Mouse (Mus musculus) WW6 (cell line): ENCODE data around the gene Lgals9.

Experiments
- DNase-seq: peaks from one replicate; pipeline ENCODE4 v3.0.0-alpha.2; 2013; ENCODE audit warnings: low read depth, low spot score

Gene Lgals9

GRCm38 (mm10) chr11:78976731-78977510 is 7.8 kb downstream of the Lgals9 start:
- DNase-seq = no peak

DNA sequence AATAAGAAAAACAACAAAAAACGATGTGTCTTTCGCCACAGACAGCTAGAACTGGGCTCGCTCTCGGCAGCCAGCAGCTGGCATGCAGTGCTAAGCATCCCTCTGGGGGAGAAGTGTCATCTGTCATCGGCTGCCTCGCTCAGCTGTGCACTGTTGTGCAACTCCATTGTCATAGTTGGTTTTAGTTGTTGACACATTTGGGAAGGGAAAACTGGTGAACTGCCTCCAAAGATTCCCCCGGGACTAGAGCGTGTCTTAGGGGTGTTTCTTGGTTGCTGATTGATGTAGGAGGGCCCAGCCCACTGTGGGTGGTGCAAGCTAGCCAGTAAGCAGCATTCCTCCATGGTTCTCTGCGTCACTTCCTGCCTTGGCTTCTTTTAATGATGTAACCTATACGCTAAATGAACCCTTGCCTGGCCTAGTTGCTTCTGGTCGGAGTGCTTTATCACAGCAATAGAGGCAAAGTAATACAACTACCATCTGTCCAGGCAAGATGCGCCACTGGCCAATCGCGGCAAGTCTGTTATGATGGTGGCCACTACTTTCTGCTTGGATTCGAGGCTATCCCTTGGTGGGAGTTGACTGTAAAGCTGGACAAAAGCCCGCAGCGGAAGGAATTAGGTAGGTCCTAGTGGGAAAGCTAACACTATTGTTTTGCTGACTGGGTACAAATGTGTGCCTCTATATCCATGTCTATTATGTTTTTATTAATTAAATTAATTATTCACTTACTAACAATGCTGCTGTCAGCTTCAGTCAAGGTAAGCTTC is 11.2 kb downstream of the Lgals9 start:
- DNase-seq = peak; percentile 47

DNA sequence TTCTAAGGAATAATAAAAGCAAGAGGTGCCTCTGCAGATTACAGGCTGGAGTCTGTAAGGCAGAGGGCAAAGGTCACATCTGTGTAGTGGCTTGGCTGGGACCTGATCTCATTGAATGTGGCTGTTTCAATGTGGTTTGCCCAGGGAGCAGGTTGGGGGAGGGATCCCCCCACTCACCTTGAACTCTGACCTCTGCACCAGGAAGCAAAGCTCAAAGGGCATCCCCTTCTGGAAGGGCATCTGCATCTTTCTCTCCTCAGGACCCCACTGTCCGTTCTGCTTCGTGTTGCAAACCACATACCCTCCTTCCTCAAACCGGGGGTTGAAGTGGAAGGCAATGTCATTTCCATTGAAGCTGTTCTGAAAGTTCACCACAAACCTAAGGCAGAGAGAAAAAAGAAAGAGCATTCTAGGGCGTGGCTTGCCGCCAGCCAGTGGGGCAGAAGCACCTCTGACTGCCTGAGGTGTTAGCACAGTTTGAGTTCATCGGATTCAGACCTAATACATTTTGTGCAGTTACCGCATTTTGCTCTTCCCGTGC is 11.9 kb downstream of the Lgals9 start:
- DNase-seq = no peak

DNA sequence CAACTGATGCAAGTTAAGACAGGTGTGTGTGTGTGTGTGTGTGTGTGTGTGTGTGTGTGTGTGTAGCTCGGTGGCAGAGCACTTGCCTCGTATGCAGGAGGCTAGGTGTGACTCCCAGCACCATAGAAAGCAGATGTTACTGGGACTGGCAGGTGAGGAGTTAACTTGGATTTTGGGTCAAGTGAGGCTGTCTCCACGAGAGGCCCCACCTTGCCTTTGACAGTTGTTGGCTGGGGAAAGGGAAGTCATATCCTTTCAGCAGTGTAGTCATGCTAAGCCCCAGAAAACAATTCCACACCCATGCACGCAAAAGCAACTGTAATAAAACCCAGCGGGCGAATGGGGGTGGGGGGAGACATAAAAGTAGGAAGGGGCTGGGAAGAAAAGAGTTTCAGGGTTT is 12.4 kb downstream of the Lgals9 start:
- DNase-seq = no peak

- no peak for DNase-seq
Observed at GRCm38 (mm10) chr11:78971746-78972145, 13.0 kb downstream of the Lgals9 start.

DNA sequence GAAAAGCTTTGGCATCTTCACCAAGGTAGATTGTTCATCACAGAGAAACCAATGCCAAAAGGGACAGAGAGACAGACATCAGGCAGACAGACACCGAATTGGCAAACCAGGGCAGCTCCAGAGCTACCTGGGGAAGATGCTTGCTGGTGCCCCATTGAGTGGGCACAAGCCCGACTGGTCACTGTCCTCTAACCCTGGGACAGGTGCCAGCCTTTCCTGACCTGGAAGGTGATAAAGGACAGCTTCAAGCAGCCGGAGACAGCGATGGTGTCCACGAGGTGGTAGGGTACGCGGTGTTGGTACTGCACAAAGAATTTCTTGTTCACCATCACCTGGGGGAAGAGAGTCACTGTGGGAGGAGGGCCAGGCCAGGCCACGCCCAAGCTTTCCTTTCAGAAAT is 13.7 kb downstream of the Lgals9 start:
- DNase-seq = no peak

DNA sequence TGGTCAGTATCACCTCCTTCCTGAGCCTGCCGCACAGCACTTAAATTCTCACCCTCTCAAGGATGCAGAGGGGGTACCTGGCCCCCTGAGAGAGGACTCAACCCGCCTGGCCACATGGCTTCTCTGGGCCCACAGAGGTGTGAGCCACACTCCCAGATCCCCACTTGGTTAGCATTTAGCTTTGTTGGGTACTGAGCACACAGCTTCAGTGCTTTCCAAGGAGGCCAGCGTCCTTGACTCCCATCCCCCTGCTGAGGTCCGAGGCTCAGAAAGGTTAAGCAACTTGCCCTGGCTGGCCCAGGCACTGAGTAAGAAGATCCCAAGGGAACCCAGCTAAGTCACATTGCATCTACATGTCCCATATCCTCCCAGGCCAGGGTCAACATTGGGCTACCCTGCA is 16.6 kb downstream of the Lgals9 start:
- DNase-seq = no peak

- peak; percentile 54 for DNase-seq
Observed at GRCm38 (mm10) chr11:78967371-78967770, 17.4 kb downstream of the Lgals9 start.

GRCm38 (mm10) chr11:78961221-78961620 is 23.5 kb downstream of the Lgals9 start:
- DNase-seq = no peak

DNA sequence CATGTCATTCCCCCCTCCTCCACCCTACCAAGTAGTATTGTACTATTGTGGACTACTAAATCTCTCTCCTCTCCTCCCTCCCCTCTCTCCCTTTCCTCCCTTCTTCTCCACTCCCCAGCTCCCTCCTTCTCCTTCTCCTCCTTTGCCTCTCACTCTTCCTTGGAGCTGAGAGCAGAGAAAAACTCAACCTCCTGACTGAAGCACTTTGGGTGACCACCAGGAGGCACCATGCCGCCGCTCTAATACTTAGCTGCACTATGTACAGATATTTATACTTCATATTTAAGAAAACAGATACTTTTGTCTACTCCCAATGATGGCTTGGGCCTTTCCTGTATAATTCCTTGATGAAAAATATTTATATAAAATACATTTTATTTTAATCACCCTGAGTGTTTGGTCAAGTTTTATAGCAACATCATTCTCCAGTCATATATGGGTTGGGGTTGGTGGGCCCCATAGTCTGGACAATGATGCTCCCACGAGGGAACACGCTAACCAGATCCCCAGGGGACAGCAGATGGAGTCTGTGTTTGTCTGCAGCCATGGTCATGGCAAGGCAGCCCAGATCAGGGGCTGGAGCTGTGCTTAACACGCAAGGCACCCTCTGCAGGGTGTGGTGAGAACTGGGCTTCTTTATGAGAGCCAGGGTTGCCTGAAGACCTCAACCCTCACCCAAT is 24.8 kb downstream of the Lgals9 start:
- DNase-seq = no peak

GRCm38 (mm10) chr11:78959367-78959766 is 25.4 kb downstream of the Lgals9 start:
- no peak for DNase-seq

DNA sequence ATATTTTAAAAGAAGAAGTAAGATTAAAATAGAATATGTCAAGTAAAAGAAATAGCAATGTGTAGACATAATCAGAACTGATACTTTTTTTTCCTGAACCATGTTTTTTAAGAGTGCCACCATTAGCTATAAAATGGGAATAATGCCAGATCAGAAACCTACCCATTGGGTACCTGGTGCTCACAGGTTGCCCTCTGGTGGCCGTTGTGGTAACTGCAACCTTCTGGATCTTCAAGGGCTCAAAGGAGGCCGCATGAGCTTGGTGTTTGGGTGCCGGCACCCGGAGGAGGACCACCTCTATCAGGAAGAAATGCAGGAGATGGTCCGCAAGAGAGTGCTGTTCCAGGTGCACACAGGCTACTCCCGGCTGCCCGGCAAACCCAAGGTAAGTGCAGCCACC is 28.5 kb downstream of the Lgals9 start:
- peak; percentile 72 for DNase-seq

- peak; percentile 67 for DNase-seq
Observed at GRCm38 (mm10) chr11:78952467-78952866, 32.3 kb downstream of the Lgals9 start.

DNA sequence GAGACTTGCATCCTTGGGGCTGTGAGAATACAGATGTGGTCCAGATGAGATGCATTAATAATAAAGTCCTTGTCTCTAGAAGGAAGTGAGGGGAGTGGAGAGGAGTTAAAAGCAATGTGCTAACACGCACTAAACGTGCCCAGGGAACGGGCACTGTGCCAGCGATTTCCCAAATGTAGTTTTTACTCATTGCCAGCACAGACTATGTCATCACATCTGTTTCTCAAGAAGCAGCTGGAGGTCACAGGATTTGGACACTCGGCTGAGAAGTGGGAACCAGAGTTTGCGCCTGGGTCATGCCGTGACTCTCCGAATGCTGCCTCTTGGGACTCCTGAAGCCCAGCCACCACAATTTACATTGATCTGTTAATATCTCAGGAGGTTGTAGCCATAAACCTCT is 34.4 kb downstream of the Lgals9 start:
- no peak for DNase-seq

DNA sequence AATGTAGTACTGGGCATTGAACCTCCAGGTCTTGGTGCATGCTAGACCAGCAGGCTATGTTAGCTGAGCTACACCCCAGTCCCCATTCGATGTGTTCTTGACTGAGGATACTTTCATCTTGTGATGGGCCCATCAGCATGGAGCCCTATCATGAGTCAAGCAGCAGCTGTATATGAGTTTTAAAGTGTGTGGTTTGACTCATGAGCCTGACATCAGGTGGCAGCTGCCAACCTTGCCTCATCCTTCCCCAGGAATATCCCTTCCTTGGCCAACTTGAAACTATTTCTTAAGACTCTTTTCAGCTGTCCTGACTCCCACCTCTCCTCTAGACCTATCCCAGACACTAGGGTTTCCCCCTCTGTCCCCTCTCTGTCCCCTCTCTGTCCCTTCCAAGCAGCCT is 41.7 kb downstream of the Lgals9 start:
- DNase-seq = no peak

- no peak for DNase-seq
Observed at GRCm38 (mm10) chr11:78935178-78935577, 49.6 kb downstream of the Lgals9 start.

DNA sequence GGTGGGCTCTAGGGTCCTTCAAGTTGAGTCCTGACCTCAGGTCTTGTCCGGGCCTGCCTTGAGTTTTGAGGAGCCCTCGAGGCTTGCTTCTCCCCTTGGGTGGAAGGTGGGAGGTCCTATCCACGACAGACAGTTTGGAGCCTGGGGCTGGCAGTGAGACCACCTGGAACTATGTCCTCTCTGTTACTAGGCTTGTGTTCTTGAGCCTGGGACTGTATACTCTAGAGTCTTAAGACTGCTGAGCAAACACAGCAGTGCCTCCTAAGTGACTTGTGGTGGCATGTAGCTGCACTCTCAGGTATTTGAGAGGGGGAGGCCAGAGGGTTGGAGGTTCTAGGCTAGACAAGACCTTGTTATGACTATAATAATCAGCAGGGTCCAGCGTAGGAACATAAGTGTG is 50.0 kb downstream of the Lgals9 start:
- no peak for DNase-seq

- DNase-seq = no peak
Observed at GRCm38 (mm10) chr11:78934307-78934706, 50.4 kb downstream of the Lgals9 start.

GRCm38 (mm10) chr11:78929345-78929744 is 55.4 kb downstream of the Lgals9 start:
- no peak for DNase-seq

DNA sequence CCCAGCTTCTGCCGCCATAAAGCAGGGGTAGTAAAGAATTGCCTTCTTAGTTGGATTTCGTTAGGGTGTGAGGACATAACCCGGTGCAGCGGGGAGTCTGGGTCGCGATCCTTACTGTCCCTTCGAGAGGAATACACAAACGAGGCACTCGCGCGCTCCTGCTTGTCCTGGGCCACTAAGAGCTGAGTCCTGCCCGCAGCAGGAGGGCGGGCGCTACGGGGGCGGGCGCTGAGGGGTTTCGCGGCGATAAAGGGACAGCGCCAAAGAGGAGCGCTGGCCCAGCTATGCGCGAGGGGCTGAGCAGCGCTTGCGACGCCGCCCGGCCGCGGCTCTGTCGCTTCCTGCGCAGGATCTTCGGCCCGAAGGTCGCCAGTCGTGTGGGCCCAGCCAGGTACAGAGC is 59.8 kb downstream of the Lgals9 start:
- DNase-seq = peak; percentile 18

DNA sequence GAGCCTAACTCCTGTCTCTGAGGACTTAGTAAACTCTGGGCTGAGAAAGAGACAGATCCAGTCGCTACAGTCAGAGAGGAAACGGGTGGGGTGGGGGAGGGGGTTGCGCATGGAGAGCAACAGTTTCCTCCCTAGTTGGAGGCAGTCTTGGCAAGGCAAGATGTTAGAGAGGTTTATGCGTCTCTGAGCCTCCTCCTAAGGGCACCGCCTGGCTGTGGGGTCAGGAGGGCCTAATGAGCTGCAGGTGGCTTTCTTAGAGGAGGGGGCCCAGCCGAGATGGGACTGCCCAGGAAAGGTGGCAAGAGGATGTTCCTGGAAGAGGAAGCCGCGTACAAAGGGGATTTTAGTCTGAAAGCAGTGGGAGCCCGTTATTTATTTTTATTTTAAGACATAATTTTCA is 60.6 kb downstream of the Lgals9 start:
- DNase-seq = no peak
